Mouse (Mus musculus): Measurements from ENCODE around the gene Spata6.
A peak's percentile ranks its signal among the peaks of the same experiment; 100 is the strongest.

Gene Spata6

GRCm38 (mm10) chr4:111719776-111720661, at the start of gene Spata6:
TSS of gene Spata6 (plus strand) at chr4:111719984.
- peak; percentile 87 to 92 for DNase-seq (ENCODE audit: low spot score in 2 of 2)

- no peak for DNase-seq (ENCODE audit: low spot score in 2 of 2)
Observed at GRCm38 (mm10) chr4:111670566-111671421, 49.0 kb upstream of the Spata6 start.

- no peak for DNase-seq (ENCODE audit: low spot score in 2 of 2)
Observed at GRCm38 (mm10) chr4:111671440-111671839, 48.3 kb upstream of the Spata6 start.

- no peak for DNase-seq (ENCODE audit: low spot score in 2 of 2)
Observed at GRCm38 (mm10) chr4:111673904-111674303, 45.9 kb upstream of the Spata6 start.

- DNase-seq (ENCODE audit: low spot score in 2 of 2) = no peak
Observed at GRCm38 (mm10) chr4:111681926-111682325, 37.9 kb upstream of the Spata6 start.

GRCm38 (mm10) chr4:111682793-111683192, 37.0 kb upstream of the Spata6 start:
- DNase-seq (ENCODE audit: low spot score in 2 of 2) = no peak

GRCm38 (mm10) chr4:111683843-111684242, 35.9 kb upstream of the Spata6 start:
- no peak for DNase-seq (ENCODE audit: low spot score in 2 of 2)

GRCm38 (mm10) chr4:111685951-111686350, 33.8 kb upstream of the Spata6 start:
- no peak for DNase-seq (ENCODE audit: low spot score in 2 of 2)

- DNase-seq (ENCODE audit: low spot score in 2 of 2) = peak; percentile 8 to 53
Observed at GRCm38 (mm10) chr4:111686951-111687350, 32.8 kb upstream of the Spata6 start.

- peak; percentile 38 to 80 for DNase-seq (ENCODE audit: low spot score in 2 of 2)
Observed at GRCm38 (mm10) chr4:111687613-111688012, 32.2 kb upstream of the Spata6 start.

GRCm38 (mm10) chr4:111691057-111691543, 28.7 kb upstream of the Spata6 start:
- peak in 1 of 2 experiments; percentile 10 for DNase-seq (ENCODE audit: low spot score in 2 of 2)

- no peak for DNase-seq (ENCODE audit: low spot score in 2 of 2)
Observed at GRCm38 (mm10) chr4:111701381-111701780, 18.4 kb upstream of the Spata6 start.

- DNase-seq (ENCODE audit: low spot score in 2 of 2) = no peak
Observed at GRCm38 (mm10) chr4:111704126-111704525, 15.7 kb upstream of the Spata6 start.

GRCm38 (mm10) chr4:111704975-111705374, 14.8 kb upstream of the Spata6 start:
- DNase-seq (ENCODE audit: low spot score in 2 of 2) = no peak

GRCm38 (mm10) chr4:111719296-111719695, 488 bp upstream of the Spata6 start:
- DNase-seq (ENCODE audit: low spot score in 2 of 2) = no peak

- DNase-seq (ENCODE audit: low spot score in 2 of 2) = peak; percentile 8 to 9
Observed at GRCm38 (mm10) chr4:111720662-111721003, 849 bp downstream of the Spata6 start.

GRCm38 (mm10) chr4:111721121-111721840, 1.5 kb downstream of the Spata6 start:
- DNase-seq (ENCODE audit: low spot score in 2 of 2) = peak; percentile 37

GRCm38 (mm10) chr4:111737551-111737950, 17.8 kb downstream of the Spata6 start:
- no peak for DNase-seq (ENCODE audit: low spot score in 2 of 2)

- DNase-seq (ENCODE audit: low spot score in 2 of 2) = no peak
Observed at GRCm38 (mm10) chr4:111780533-111780932, 60.7 kb downstream of the Spata6 start.

- no peak for DNase-seq (ENCODE audit: low spot score in 2 of 2)
Observed at GRCm38 (mm10) chr4:111799892-111800291, 80.1 kb downstream of the Spata6 start.

- no peak for DNase-seq (ENCODE audit: low spot score in 2 of 2)
Observed at GRCm38 (mm10) chr4:111803164-111803563, 83.4 kb downstream of the Spata6 start.

GRCm38 (mm10) chr4:111817478-111817877, 97.7 kb downstream of the Spata6 start:
- peak; percentile 51 to 63 for DNase-seq (ENCODE audit: low spot score in 2 of 2)

Measured in thymus, postnatal 10 days (tissue).